Comparison of ENCODE assay signal across 25 mouse cellular contexts in the genomic region with DNA sequence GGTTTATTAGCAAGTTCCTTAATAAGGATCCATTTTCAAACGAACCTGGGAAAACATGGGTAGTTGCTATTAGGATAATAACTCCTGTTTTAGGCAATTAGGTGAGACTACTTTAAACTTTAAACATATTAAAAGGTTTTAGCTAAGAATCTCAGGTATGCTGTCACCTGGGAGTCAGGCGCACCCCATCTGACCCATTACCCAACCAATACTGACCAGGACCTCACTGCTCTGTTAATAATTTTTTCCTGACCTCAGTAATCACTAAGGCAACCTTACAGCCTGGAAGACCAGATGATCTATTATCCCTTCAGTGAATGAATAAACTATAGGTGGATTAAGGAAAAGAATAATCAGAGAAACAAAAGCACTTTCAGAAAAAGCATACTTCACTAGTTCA.
"Had no signal": no experiment of that assay in that cellular context is flagged by ENCODE, and none has a peak within 500 bp of the region (broad histone marks: within the 10 kb centered on the region; RNA-seq: fewer than 3 reads in every experiment).

No protein-coding gene starts in this region.

- H3K4me2 ChIP-seq: limb, embryonic 12.5 days; limb, embryonic 15.5 days; liver, embryonic 11.5 days; lung, embryonic 15.5 days; midbrain, embryonic 12.5 days; midbrain, embryonic 15.5 days; neural tube, embryonic 12.5 days; neural tube, embryonic 15.5 days had no signal

- ATAC-seq: hindbrain, postnatal 0 days; inflammation-experienced regulatory T-cells, adult 6 months; intestine, embryonic 16.5 days; midbrain, embryonic 15.5 days had no signal

- H3K9ac ChIP-seq: limb, embryonic 12.5 days; limb, embryonic 15.5 days; liver, embryonic 14.5 days; lung, embryonic 15.5 days; midbrain, embryonic 12.5 days; midbrain, embryonic 15.5 days; neural tube, embryonic 12.5 days; neural tube, embryonic 15.5 days had no signal

- H3K4me3 ChIP-seq: limb, embryonic 12.5 days; limb, embryonic 15.5 days; lung, embryonic 15.5 days; megakaryocyte, embryonic 14.5 days; midbrain, embryonic 12.5 days; midbrain, embryonic 15.5 days; neural tube, embryonic 12.5 days; neural tube, embryonic 15.5 days had no signal

- H3K4me1 ChIP-seq: limb, embryonic 12.5 days; limb, embryonic 15.5 days; lung, embryonic 15.5 days; midbrain, embryonic 12.5 days; midbrain, embryonic 15.5 days; neural tube, embryonic 12.5 days; neural tube, embryonic 15.5 days had no signal

- H3K27me3 ChIP-seq: limb, embryonic 12.5 days; limb, embryonic 15.5 days; lung, embryonic 15.5 days; megakaryocyte, embryonic 14.5 days; midbrain, embryonic 12.5 days; midbrain, embryonic 15.5 days; neural tube, embryonic 12.5 days; neural tube, embryonic 15.5 days had no signal

- H3K36me3 ChIP-seq: limb, embryonic 12.5 days; limb, embryonic 15.5 days; lung, embryonic 15.5 days; midbrain, embryonic 12.5 days; midbrain, embryonic 15.5 days; neural tube, embryonic 12.5 days; neural tube, embryonic 15.5 days had no signal

- H3K9me3 ChIP-seq: limb, embryonic 12.5 days; limb, embryonic 15.5 days; lung, embryonic 15.5 days; megakaryocyte, embryonic 14.5 days; midbrain, embryonic 12.5 days; midbrain, embryonic 15.5 days; neural tube, embryonic 12.5 days; neural tube, embryonic 15.5 days had no signal

- DNase-seq: layer of hippocampus, postnatal 36 days; left cerebral cortex, postnatal 4 days; lung, adult 18-20 months; lung, postnatal 10 days; lung, postnatal 36 days; right cerebral cortex, adult 18-20 months; right cerebral cortex, postnatal 14 days; right cerebral cortex, postnatal 4 days; thymus, adult 2 months; thymus, postnatal 14 days; thymus, postnatal 4 days had no signal

- H3K27ac ChIP-seq: hindbrain, postnatal 0 days; limb, embryonic 12.5 days; limb, embryonic 15.5 days; liver, embryonic 14.5 days; lung, embryonic 15.5 days; midbrain, embryonic 12.5 days; midbrain, embryonic 15.5 days; neural tube, embryonic 12.5 days; neural tube, embryonic 15.5 days; stomach, postnatal 0 days had no signal
